Mouse (Mus musculus) midbrain, embryonic 10.5 days (tissue): Measurements from ENCODE around the gene Fst. TPM values are rescaled to one million over a fixed set of nuclear protein-coding genes. Genes with fewer than 3 reads are reported as not detected.

Source experiments
- polyA plus RNA-seq: library from polyadenylated mRNA; unstranded; fragments of >200 nt; fragmentation: Nextera tagmentation; extraction: Ambion mirVana; gene quantifications from 2 replicates; pipeline ENCODE4 v1.2.1, GENCODE M21; 2016

Gene Fst
- polyA plus RNA-seq, 1 experiment from 2014 or later: 43.1 TPM

Other genes starting within 250 kb of the Fst start
- 304 and 308 TPM in 2 replicates for gene Ndufs4, start 70.7 kb downstream of the Fst start, polyA plus RNA-seq